8 mouse cellular contexts compared by ENCODE assay signal in the genomic region with DNA sequence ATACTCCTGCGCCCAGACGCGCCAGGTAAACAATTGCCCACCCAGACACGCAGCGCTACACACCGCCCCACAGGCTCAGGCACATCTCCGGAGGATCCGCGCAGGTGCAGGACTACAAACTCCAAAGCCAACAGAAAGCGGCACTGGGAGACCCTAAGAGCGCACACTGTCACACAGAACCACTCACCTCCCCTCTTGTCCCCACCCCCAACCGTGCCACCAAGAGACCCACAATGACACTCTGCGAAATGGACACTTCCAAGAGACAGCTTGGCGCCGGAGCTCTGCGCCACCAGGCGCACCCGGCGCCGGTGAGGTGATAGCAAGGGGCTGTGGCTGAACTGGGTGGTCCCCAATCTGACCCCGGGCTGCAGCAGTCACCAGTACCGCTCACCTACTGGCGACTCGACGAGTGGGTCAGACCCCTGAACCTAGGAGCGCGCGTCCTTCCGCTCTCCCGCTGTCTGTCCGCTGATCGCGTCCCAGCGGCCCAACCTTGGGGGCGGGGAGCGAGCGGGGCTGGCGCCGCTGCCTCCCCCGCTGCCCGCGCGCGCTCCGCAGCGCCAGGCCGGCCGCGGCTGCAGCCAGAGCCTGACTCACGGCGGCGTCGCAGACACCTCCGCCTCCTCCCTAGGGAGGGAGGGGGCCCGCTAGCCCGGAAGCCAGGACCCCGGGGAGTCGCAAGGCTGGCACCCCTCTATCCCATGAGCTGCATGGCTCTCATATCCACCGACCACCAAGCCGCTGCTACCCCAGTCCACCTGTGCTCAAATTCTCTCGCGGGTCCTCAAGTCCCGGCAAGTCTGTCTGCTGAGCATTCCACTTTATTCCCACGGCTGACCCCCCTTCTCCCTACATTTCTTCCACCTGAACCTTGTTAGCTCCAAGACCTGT. TPM values are rescaled to one million over a fixed set of nuclear protein-coding genes. Genes with fewer than 3 reads are reported as not detected.
A peak's percentile ranks its signal among the peaks of the same experiment; 100 is the strongest.
DNase-seq lines count a peak whose midpoint lies in the region; ATAC-seq and TF ChIP-seq lines count a peak whose summit lies in the region.

No protein-coding gene starts in this region.

- peak overlapping the region; percentile 15 for H3K9ac ChIP-seq in liver, embryonic 14.5 days (replicated peaks)
- peak overlapping the region; percentile 37; the same call in 1 of the 2 replicates for H3K9ac ChIP-seq in neural tube, embryonic 15.5 days (replicated peaks)

- peak overlapping the region; percentile 77 for H3K27ac ChIP-seq in gastrocnemius, adult 2 months
- no peak overlapping the region for H3K27ac ChIP-seq in liver, embryonic 14.5 days
- H3K27ac ChIP-seq in neural tube, embryonic 15.5 days (replicated peaks), result no peak overlapping the region

- peaks cover 52% of the 10 kb centered on the region for H3K27me3 ChIP-seq in E14TG2a.4 (ENCODE audit: insufficient read depth, low read length)
- H3K27me3 ChIP-seq in liver, embryonic 14.5 days (ENCODE audit: control insufficient read depth, insufficient read depth, low read length), result peaks cover 28% of the 10 kb centered on the region
- peaks cover 51% of the 10 kb centered on the region for H3K27me3 ChIP-seq in neural tube, embryonic 15.5 days (replicated peaks)

- peaks cover 58% of the 10 kb centered on the region for H3K4me1 ChIP-seq in E14TG2a.4 (replicated peaks; ENCODE audit: low read depth, low read length)
- peaks cover 6 to 7% of the 10 kb centered on the region in 2 experiments for H3K4me1 ChIP-seq in liver, embryonic 14.5 days (replicated peaks; ENCODE audit: control insufficient read depth in 2 of 2, insufficient read depth in 2 of 2, low read length in 1 of 2)
- peaks cover 17% of the 10 kb centered on the region for H3K4me1 ChIP-seq in neural tube, embryonic 15.5 days

- TF ChIP-seq CTCF in gastrocnemius, adult 2 months (IDR thresholded peaks at IDR 0.05), result no peak
- no peak for TF ChIP-seq CTCF in E14TG2a.4 (conservative IDR thresholded peaks at IDR 0.05; ENCODE audit: low read length)
- no peak for TF ChIP-seq CTCF in liver, embryonic 14.5 days (IDR thresholded peaks at IDR 0.05; ENCODE audit: low read depth)

- WGBS in liver, embryonic 14.5 days (ENCODE audit: insufficient replicate concordance), result 4% methylated on average over 62 of the region's 64 CpGs
- WGBS in neural tube, embryonic 15.5 days, result 2% methylated on average over 62 of the region's 64 CpGs

- no peaks in the 10 kb centered on the region for H3K9me3 ChIP-seq in E14TG2a.4 (ENCODE audit: low read length)
- no peaks in the 10 kb centered on the region for H3K9me3 ChIP-seq in liver, embryonic 14.5 days (ENCODE audit: control insufficient read depth, low read length)
- no peaks in the 10 kb centered on the region for H3K9me3 ChIP-seq in neural tube, embryonic 15.5 days (replicated peaks)

- intact Hi-C loops in gastrocnemius, adult 2 months (cut with DNase I), result no loop called here
- intact Hi-C loops in heart, postnatal 14 days (cut with DNase I), result loop anchor here (2.0 to 5.0 kb wide), 2 partner anchors 37 to 60 kb away; a partner anchor contains a TSS

- peaks cover 30% of the 10 kb centered on the region for H3K36me3 ChIP-seq in E14TG2a.4 (ENCODE audit: insufficient read depth, low read length)
- peaks cover 17% of the 10 kb centered on the region for H3K36me3 ChIP-seq in liver, embryonic 14.5 days (replicated peaks; ENCODE audit: control insufficient read depth, insufficient read depth, low read depth)
- peaks cover 20% of the 10 kb centered on the region for H3K36me3 ChIP-seq in neural tube, embryonic 15.5 days

- TF ChIP-seq EP300 in liver, embryonic 14.5 days (IDR thresholded peaks at IDR 0.05; ENCODE audit: low read depth), result no peak

- DNase-seq in gastrocnemius, adult 2 months, result peak; percentile 74
- no peak for DNase-seq in gastrocnemius, postnatal 10 days
- DNase-seq in cerebellum, postnatal 14 days, result peak; percentile 65 to 75
- DNase-seq in heart, postnatal 14 days, result peak; percentile 51 to 55
- no peak for DNase-seq in liver, embryonic 14.5 days (ENCODE audit: low read depth in 3 of 3, low spot score in 3 of 3)
- DNase-seq in left cerebral cortex, adult 8-10 months (ENCODE audit: low spot score in 2 of 2), result no peak

- ATAC-seq in liver, embryonic 14.5 days (ENCODE audit: insufficient read depth), result 0 out of 2 replicates have a peak, but pooled peaks have one; percentile 5
- peak; percentile 53 for ATAC-seq in neural tube, embryonic 15.5 days (ENCODE audit: low FRiP score)

- peak overlapping the region; percentile 80 for H3K4me3 ChIP-seq in gastrocnemius, adult 2 months
- H3K4me3 ChIP-seq in E14TG2a.4 (replicated peaks; ENCODE audit: low read length), result peak overlapping the region; percentile 75
- H3K4me3 ChIP-seq in liver, embryonic 14.5 days (ENCODE audit: insufficient read depth in 1 of 2, low read depth in 2 of 2, low read length in 2 of 2), result peak overlapping the region; percentile 36 to 45
- H3K4me3 ChIP-seq in neural tube, embryonic 15.5 days (replicated peaks), result peak overlapping the region; percentile 46

- H3K4me2 ChIP-seq in liver, embryonic 14.5 days (ENCODE audit: low read depth), result peak overlapping the region; percentile 60
- H3K4me2 ChIP-seq in neural tube, embryonic 15.5 days, result peak overlapping the region; percentile 81

RNA-seq across cellular contexts. Expression of a gene that starts 1.5 kb away (rescaled TPM):
- total RNA-seq in gastrocnemius, adult 2 months (2021), result 1 to 10 TPM; 3.0 to 4.1 TPM
- 1 to 10 TPM; 3.3 to 4.8 TPM for total RNA-seq in gastrocnemius, postnatal 10 days (2021)
- 1 to 10 TPM; 1.7 to 2.1 TPM for total RNA-seq in heart, postnatal 14 days (2021)
- polyA plus RNA-seq in liver, embryonic 14.5 days (2012; rRNA removed), result 0.87 and 1.1 TPM in 2 replicates
- polyA plus RNA-seq in liver, embryonic 14.5 days (2014; fragmentation: Nextera tagmentation; extraction: Ambion mirVana), result 1.0 and 1.3 TPM in 2 replicates
- 13.5 and 14.7 TPM in 2 replicates for polyA plus RNA-seq in neural tube, embryonic 15.5 days (2015; fragmentation: Nextera tagmentation; extraction: Ambion mirVana)
- 10 to 100 TPM; 30.9 to 34.5 (median 31.7) TPM for total RNA-seq in left cerebral cortex, adult 8-10 months (2022)

RNA-seq across cellular contexts. Expression of a gene that starts 10.5 kb away (rescaled TPM):
- total RNA-seq in gastrocnemius, adult 2 months (2021), result 1 to 10 TPM; 1.5 to 1.8 TPM
- 1 to 10 TPM in 1 of 2 experiments, not detected in 1; 1.0 TPM for total RNA-seq in gastrocnemius, postnatal 10 days (2021)
- 1 to 10 TPM; 2.4 to 6.7 TPM for total RNA-seq in heart, postnatal 14 days (2021)
- polyA plus RNA-seq in liver, embryonic 14.5 days (2012; rRNA removed), result 0.66 TPM in 1 of 2 replicates, not detected in the other
- 0.29 TPM in 1 of 2 replicates, not detected in the other for polyA plus RNA-seq in liver, embryonic 14.5 days (2014; fragmentation: Nextera tagmentation; extraction: Ambion mirVana)
- polyA plus RNA-seq in neural tube, embryonic 15.5 days (2015; fragmentation: Nextera tagmentation; extraction: Ambion mirVana), result not detected in 2 replicates
- 10 to 100 TPM in 2 of 4 experiments, 1 to 10 TPM in 1, not detected in 1; 2.2 to 24.0 (median 19.7) TPM for total RNA-seq in left cerebral cortex, adult 8-10 months (2022)

RNA-seq across cellular contexts. Expression of a gene that starts 15.8 kb away (rescaled TPM):
- 100 to 1,000 TPM; 411 to 467 TPM for total RNA-seq in gastrocnemius, adult 2 months (2021)
- 100 to 1,000 TPM; 249 to 254 TPM for total RNA-seq in gastrocnemius, postnatal 10 days (2021)
- total RNA-seq in heart, postnatal 14 days (2021), result 100 to 1,000 TPM; 572 to 613 TPM
- 180 and 209 TPM in 2 replicates for polyA plus RNA-seq in liver, embryonic 14.5 days (2012; rRNA removed)
- 324 and 349 TPM in 2 replicates for polyA plus RNA-seq in liver, embryonic 14.5 days (2014; fragmentation: Nextera tagmentation; extraction: Ambion mirVana)
- polyA plus RNA-seq in neural tube, embryonic 15.5 days (2015; fragmentation: Nextera tagmentation; extraction: Ambion mirVana), result 304 and 310 TPM in 2 replicates
- total RNA-seq in left cerebral cortex, adult 8-10 months (2022), result 1,000 to 10,000 TPM in 1 of 4 experiments, 100 to 1,000 TPM in 3; 328 to 1,203 (median 591) TPM

Comparison
In these comparisons a context has a peak if more than half of its experiments do, and no peak if none do; other contexts are left out.
1. DNase-seq: peak in gastrocnemius, adult 2 months (single experiment), cerebellum, postnatal 14 days (2 of 2) and heart, postnatal 14 days (2 of 2); none in gastrocnemius, postnatal 10 days (single experiment), liver, embryonic 14.5 days (0 of 3) and left cerebral cortex, adult 8-10 months (0 of 2).
2. RNA of a gene that starts 1.5 kb away (total RNA-seq): 30.9 to 34.5 TPM in left cerebral cortex, adult 8-10 months; 3.3 to 4.8 TPM in gastrocnemius, postnatal 10 days, 3.0 to 4.1 TPM in gastrocnemius, adult 2 months and 1.7 to 2.1 TPM in heart, postnatal 14 days; every median in the first group is over 4 times any median in the second.
3. Peak in every context shown above with its lines, with median percentiles within 50 percentile points of each other: H3K4me3 ChIP-seq.